Mouse (Mus musculus): ENCODE measurements around the gene Nlgn1.

The Nlgn1 gene

GRCm38 (mm10) chr3:26174257-26174656 is 158.0 kb downstream of the Nlgn1 start:
- H3K36me3 ChIP-seq (ENCODE audit: insufficient read depth, low read length) = no peaks in the 10 kb centered on the region
- H3K27me3 ChIP-seq (ENCODE audit: insufficient read depth, low read length) = no peaks in the 10 kb centered on the region
- no peak for TF ChIP-seq NANOG (IDR thresholded peaks at IDR 0.05; ENCODE audit: borderline replicate concordance, low read length)
- no peak for TF ChIP-seq POU5F1 (IDR thresholded peaks at IDR 0.05; ENCODE audit: borderline replicate concordance, low read length)
- no peak for TF ChIP-seq CTCF (conservative IDR thresholded peaks at IDR 0.05; ENCODE audit: low read length)
- no peaks in the 10 kb centered on the region for H3K9me3 ChIP-seq (ENCODE audit: low read length)
- H3K4me3 ChIP-seq (replicated peaks; ENCODE audit: low read length) = no peak overlapping the region
- H3K4me1 ChIP-seq (replicated peaks; ENCODE audit: low read depth, low read length) = no peaks in the 10 kb centered on the region

- TF ChIP-seq CTCF (conservative IDR thresholded peaks at IDR 0.05; ENCODE audit: low read length) (no peak), POU5F1 (IDR thresholded peaks at IDR 0.05; ENCODE audit: borderline replicate concordance, low read length) (no peak), NANOG (IDR thresholded peaks at IDR 0.05; ENCODE audit: borderline replicate concordance, low read length) (no peak)
- Histone ChIP-seq H3K4me1 (replicated peaks; ENCODE audit: low read depth, low read length) (no peaks in the 10 kb centered on the region), H3K27me3 (ENCODE audit: insufficient read depth, low read length) (no peaks in the 10 kb centered on the region), H3K4me3 (replicated peaks; ENCODE audit: low read length) (no peak overlapping the region), H3K9me3 (ENCODE audit: low read length) (no peaks in the 10 kb centered on the region), H3K36me3 (ENCODE audit: insufficient read depth, low read length) (no peaks in the 10 kb centered on the region)
Measured at GRCm38 (mm10) chr3:26173613-26174012, 158.6 kb downstream of the Nlgn1 start.

GRCm38 (mm10) chr3:26166711-26167110 is 165.5 kb downstream of the Nlgn1 start:
- Histone ChIP-seq H3K36me3 (ENCODE audit: insufficient read depth, low read length) (no peaks in the 10 kb centered on the region), H3K27me3 (ENCODE audit: insufficient read depth, low read length) (no peaks in the 10 kb centered on the region), H3K4me1 (replicated peaks; ENCODE audit: low read depth, low read length) (no peaks in the 10 kb centered on the region), H3K4me3 (replicated peaks; ENCODE audit: low read length) (no peak overlapping the region), H3K9me3 (ENCODE audit: low read length) (no peaks in the 10 kb centered on the region)
- TF ChIP-seq CTCF (conservative IDR thresholded peaks at IDR 0.05; ENCODE audit: low read length) (no peak), NANOG (IDR thresholded peaks at IDR 0.05; ENCODE audit: borderline replicate concordance, low read length) (no peak), POU5F1 (IDR thresholded peaks at IDR 0.05; ENCODE audit: borderline replicate concordance, low read length) (no peak)

- Histone ChIP-seq H3K27me3 (ENCODE audit: insufficient read depth, low read length) (peaks cover 18% of the 10 kb centered on the region), H3K4me3 (replicated peaks; ENCODE audit: low read length) (peak overlapping the region; percentile 54; the same call in 1 of the 2 replicates), H3K9me3 (ENCODE audit: low read length) (0 out of 2 replicates have a peak, but pooled peaks cover 3% of the 10 kb centered on the region), H3K4me1 (replicated peaks; ENCODE audit: low read depth, low read length) (peaks cover 12% of the 10 kb centered on the region), H3K36me3 (ENCODE audit: insufficient read depth, low read length) (no peaks in the 10 kb centered on the region)
- peak; percentile 62 for TF ChIP-seq CTCF (conservative IDR thresholded peaks at IDR 0.05; ENCODE audit: low read length)
- TF ChIP-seq NANOG (IDR thresholded peaks at IDR 0.05; ENCODE audit: borderline replicate concordance, low read length) = no peak
Measured at GRCm38 (mm10) chr3:26153782-26154181, 178.5 kb downstream of the Nlgn1 start.

GRCm38 (mm10) chr3:26153036-26153741 is 179.1 kb downstream of the Nlgn1 start:
- Histone ChIP-seq H3K36me3 (ENCODE audit: insufficient read depth, low read length) (no peaks in the 10 kb centered on the region), H3K4me1 (replicated peaks; ENCODE audit: low read depth, low read length) (peaks cover 12% of the 10 kb centered on the region), H3K4me3 (replicated peaks; ENCODE audit: low read length) (peak overlapping the region; percentile 54), H3K9me3 (ENCODE audit: low read length) (0 out of 2 replicates have a peak, but pooled peaks cover 3% of the 10 kb centered on the region), H3K27me3 (ENCODE audit: insufficient read depth, low read length) (peaks cover 18% of the 10 kb centered on the region)
- no peak for TF ChIP-seq POU5F1 (IDR thresholded peaks at IDR 0.05; ENCODE audit: borderline replicate concordance, low read length)
- no peak for TF ChIP-seq NANOG (IDR thresholded peaks at IDR 0.05; ENCODE audit: borderline replicate concordance, low read length)
- TF ChIP-seq CTCF (conservative IDR thresholded peaks at IDR 0.05; ENCODE audit: low read length) = no peak

DNA sequence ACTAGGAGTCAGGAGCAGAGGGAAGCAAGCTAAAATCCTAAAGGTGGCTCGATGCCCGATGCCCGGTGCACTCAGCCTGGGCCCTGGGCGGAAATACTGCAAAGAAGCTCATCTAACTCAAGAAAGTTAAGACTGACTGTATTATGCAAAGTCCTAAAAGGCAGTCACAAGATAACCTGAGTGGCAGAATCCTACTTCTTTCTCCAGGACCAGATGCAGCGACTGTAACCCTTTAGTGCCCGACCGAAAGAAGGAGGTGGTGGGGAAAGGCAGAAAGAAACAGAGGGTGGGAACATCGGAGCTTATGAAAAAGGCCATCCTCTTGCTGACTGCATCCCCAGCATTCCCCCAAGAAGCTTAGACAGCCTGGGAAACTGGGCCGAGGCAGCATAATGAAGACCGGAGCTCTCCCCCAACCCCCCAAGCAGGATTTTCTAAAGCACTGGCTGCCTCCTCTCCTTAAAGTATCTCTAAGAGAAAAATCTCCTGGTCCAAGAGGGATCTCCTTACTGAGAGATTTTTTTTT is 179.7 kb downstream of the Nlgn1 start:
- Histone ChIP-seq H3K4me1 (replicated peaks; ENCODE audit: low read depth, low read length) (peaks cover 12% of the 10 kb centered on the region), H3K4me3 (replicated peaks; ENCODE audit: low read length) (peak overlapping the region; percentile 54), H3K9me3 (ENCODE audit: low read length) (no peaks in the 10 kb centered on the region), H3K27me3 (ENCODE audit: insufficient read depth, low read length) (peaks cover 18% of the 10 kb centered on the region), H3K36me3 (ENCODE audit: insufficient read depth, low read length) (no peaks in the 10 kb centered on the region)
- TF ChIP-seq POU5F1 (IDR thresholded peaks at IDR 0.05; ENCODE audit: borderline replicate concordance, low read length) (no peak), NANOG (IDR thresholded peaks at IDR 0.05; ENCODE audit: borderline replicate concordance, low read length) (no peak), CTCF (conservative IDR thresholded peaks at IDR 0.05; ENCODE audit: low read length) (no peak)

- H3K36me3 ChIP-seq (ENCODE audit: insufficient read depth, low read length) = no peaks in the 10 kb centered on the region
- TF ChIP-seq NANOG (IDR thresholded peaks at IDR 0.05; ENCODE audit: borderline replicate concordance, low read length) = no peak
- TF ChIP-seq POU5F1 (IDR thresholded peaks at IDR 0.05; ENCODE audit: borderline replicate concordance, low read length) = no peak
- no peak for TF ChIP-seq CTCF (conservative IDR thresholded peaks at IDR 0.05; ENCODE audit: low read length)
- H3K4me1 ChIP-seq (replicated peaks; ENCODE audit: low read depth, low read length) = peaks cover 12% of the 10 kb centered on the region
- H3K27me3 ChIP-seq (ENCODE audit: insufficient read depth, low read length) = peaks cover 18% of the 10 kb centered on the region
- no peaks in the 10 kb centered on the region for H3K9me3 ChIP-seq (ENCODE audit: low read length)
- no peak overlapping the region for H3K4me3 ChIP-seq (replicated peaks; ENCODE audit: low read length)
Measured at GRCm38 (mm10) chr3:26151351-26152020, 180.8 kb downstream of the Nlgn1 start.

DNA sequence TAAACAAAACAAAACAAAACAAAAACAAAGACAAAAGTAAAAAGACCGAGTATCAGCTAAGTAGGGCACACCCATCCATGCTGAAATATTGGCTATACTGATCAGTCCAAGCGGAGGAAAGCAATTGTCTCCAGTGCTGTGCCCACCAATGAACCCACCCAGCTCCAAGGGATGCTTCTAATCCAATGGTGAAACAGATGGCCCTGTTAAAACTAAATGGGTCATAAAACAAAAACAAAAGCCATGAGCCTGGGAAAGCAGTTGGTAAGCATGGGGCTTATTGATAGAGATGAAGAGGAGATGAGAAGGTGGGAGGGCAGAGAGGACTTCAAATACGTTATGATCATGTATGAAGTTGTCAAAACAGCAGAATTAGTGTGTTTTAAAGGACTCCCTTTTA is 186.1 kb downstream of the Nlgn1 start:
- H3K9me3 ChIP-seq (ENCODE audit: low read length) = no peaks in the 10 kb centered on the region
- H3K4me1 ChIP-seq (replicated peaks; ENCODE audit: low read depth, low read length) = no peaks in the 10 kb centered on the region
- no peaks in the 10 kb centered on the region for H3K36me3 ChIP-seq (ENCODE audit: insufficient read depth, low read length)
- no peaks in the 10 kb centered on the region for H3K27me3 ChIP-seq (ENCODE audit: insufficient read depth, low read length)
- H3K4me3 ChIP-seq (replicated peaks; ENCODE audit: low read length) = no peak overlapping the region
- no peak for TF ChIP-seq POU5F1 (IDR thresholded peaks at IDR 0.05; ENCODE audit: borderline replicate concordance, low read length)
- TF ChIP-seq CTCF (conservative IDR thresholded peaks at IDR 0.05; ENCODE audit: low read length) = no peak
